Mouse (Mus musculus): ENCODE measurements around the gene Panx1. TPM values are rescaled to one million over a fixed set of nuclear protein-coding genes. Genes with fewer than 3 reads are reported as not detected.

Gene Panx1
- polyA plus RNA-seq, 1 experiment from 2014 or later, result 68.8 TPM

GRCm38 (mm10) chr9:15036405-15036804 lies 8.9 kb downstream of the Panx1 start:
- H3K9me3 ChIP-seq (replicated peaks), result no peaks in the 10 kb centered on the region
- no peaks in the 10 kb centered on the region for H3K27me3 ChIP-seq (ENCODE audit: low read depth, poor library complexity, severe bottlenecking)
- DNase-seq (ENCODE audit: low spot score), result no peak
- H3K4me3 ChIP-seq, result no peak overlapping the region
- 96% methylated on average over 2 of the region's 2 CpGs for WGBS
- H3K4me1 ChIP-seq, result peaks cover 6% of the 10 kb centered on the region; the same call in 1 of the 2 replicates
- H3K27ac ChIP-seq, result no peak overlapping the region
- peaks cover 32% of the 10 kb centered on the region for H3K36me3 ChIP-seq

GRCm38 (mm10) chr9:15035979-15036378 lies 9.3 kb downstream of the Panx1 start:
- Histone ChIP-seq H3K36me3 (peaks cover 31% of the 10 kb centered on the region), H3K9me3 (replicated peaks) (no peaks in the 10 kb centered on the region), H3K27me3 (ENCODE audit: low read depth, poor library complexity, severe bottlenecking) (no peaks in the 10 kb centered on the region), H3K27ac (no peak overlapping the region), H3K4me1 (peaks cover 6% of the 10 kb centered on the region; the same call in 1 of the 2 replicates), H3K4me3 (no peak overlapping the region)
- 97% methylated on average over 7 of the region's 7 CpGs for WGBS
- DNase-seq (ENCODE audit: low spot score), result no peak

- 80% methylated on average over 7 of the region's 7 CpGs for WGBS
- Histone ChIP-seq H3K27ac (no peak overlapping the region), H3K27me3 (ENCODE audit: low read depth, poor library complexity, severe bottlenecking) (no peaks in the 10 kb centered on the region), H3K4me3 (no peak overlapping the region), H3K9me3 (replicated peaks) (no peaks in the 10 kb centered on the region), H3K4me1 (peaks cover 6% of the 10 kb centered on the region; the same call in 1 of the 2 replicates), H3K36me3 (peaks cover 30% of the 10 kb centered on the region)
- DNase-seq (ENCODE audit: low spot score), result no peak
Observed at GRCm38 (mm10) chr9:15034546-15035273, 10.6 kb downstream of the Panx1 start.

GRCm38 (mm10) chr9:15033568-15034160 lies 11.6 kb downstream of the Panx1 start:
- DNase-seq (ENCODE audit: low spot score), result peak; percentile 45
- 77% methylated on average over 5 of the region's 5 CpGs for WGBS
- no peaks in the 10 kb centered on the region for H3K27me3 ChIP-seq (ENCODE audit: low read depth, poor library complexity, severe bottlenecking)

GRCm38 (mm10) chr9:15032797-15033196 lies 12.5 kb downstream of the Panx1 start:
- H3K4me1 ChIP-seq, result peaks cover 5% of the 10 kb centered on the region; the same call in 1 of the 2 replicates
- H3K27me3 ChIP-seq (ENCODE audit: low read depth, poor library complexity, severe bottlenecking), result no peaks in the 10 kb centered on the region
- 90% methylated on average over 4 of the region's 4 CpGs for WGBS
- H3K27ac ChIP-seq, result no peak overlapping the region
- H3K36me3 ChIP-seq, result peaks cover 26% of the 10 kb centered on the region
- H3K4me3 ChIP-seq, result no peak overlapping the region
- H3K9me3 ChIP-seq (replicated peaks), result no peaks in the 10 kb centered on the region
- DNase-seq (ENCODE audit: low spot score), result no peak

More at GRCm38 (mm10) chr9:15033568-15034160, 11.6 kb downstream of the Panx1 start:
- no peaks in the 10 kb centered on the region for H3K9me3 ChIP-seq (replicated peaks)
- peaks cover 6% of the 10 kb centered on the region; the same call in 1 of the 2 replicates for H3K4me1 ChIP-seq
- peaks cover 25% of the 10 kb centered on the region for H3K36me3 ChIP-seq
- no peak overlapping the region for H3K4me3 ChIP-seq
- no peak overlapping the region for H3K27ac ChIP-seq

GRCm38 (mm10) chr9:15030771-15031170 lies 14.5 kb downstream of the Panx1 start:
- Histone ChIP-seq H3K4me1 (no peaks in the 10 kb centered on the region), H3K27me3 (ENCODE audit: low read depth, poor library complexity, severe bottlenecking) (no peaks in the 10 kb centered on the region), H3K9me3 (replicated peaks) (0 out of 2 replicates have a peak, but pooled peaks cover 2% of the 10 kb centered on the region), H3K27ac (no peak overlapping the region), H3K36me3 (peaks cover 42% of the 10 kb centered on the region), H3K4me3 (no peak overlapping the region)
- no peak for DNase-seq (ENCODE audit: low spot score)
- WGBS, result 87% methylated on average over 8 of the region's 8 CpGs

GRCm38 (mm10) chr9:15029025-15029727 lies 16.1 kb downstream of the Panx1 start:
- H3K36me3 ChIP-seq, result peaks cover 46% of the 10 kb centered on the region
- WGBS, result 61% methylated on average over 5 of the region's 5 CpGs
- H3K4me3 ChIP-seq, result no peak overlapping the region
- no peaks in the 10 kb centered on the region for H3K27me3 ChIP-seq (ENCODE audit: low read depth, poor library complexity, severe bottlenecking)
- DNase-seq (ENCODE audit: low spot score), result peak; percentile 50
- no peak overlapping the region for H3K27ac ChIP-seq
- H3K9me3 ChIP-seq (replicated peaks), result 0 out of 2 replicates have a peak, but pooled peaks cover 2% of the 10 kb centered on the region
- no peaks in the 10 kb centered on the region for H3K4me1 ChIP-seq

GRCm38 (mm10) chr9:15027725-15028124 lies 17.6 kb downstream of the Panx1 start:
- 77% methylated on average over 3 of the region's 3 CpGs for WGBS

GRCm38 (mm10) chr9:15023049-15023448 lies 22.2 kb downstream of the Panx1 start:
- Histone ChIP-seq H3K9me3 (replicated peaks) (0 out of 2 replicates have a peak, but pooled peaks cover 2% of the 10 kb centered on the region), H3K4me1 (no peaks in the 10 kb centered on the region), H3K4me3 (no peak overlapping the region), H3K36me3 (peaks cover 64% of the 10 kb centered on the region), H3K27ac (no peak overlapping the region), H3K27me3 (ENCODE audit: low read depth, poor library complexity, severe bottlenecking) (no peaks in the 10 kb centered on the region)
- WGBS, result 94% methylated on average over 1 of the region's 1 CpGs
- DNase-seq (ENCODE audit: low spot score), result no peak

More at GRCm38 (mm10) chr9:15027725-15028124, 17.6 kb downstream of the Panx1 start:
- Histone ChIP-seq H3K4me1 (no peaks in the 10 kb centered on the region), H3K9me3 (replicated peaks) (0 out of 2 replicates have a peak, but pooled peaks cover 2% of the 10 kb centered on the region), H3K4me3 (no peak overlapping the region), H3K36me3 (peaks cover 45% of the 10 kb centered on the region), H3K27me3 (ENCODE audit: low read depth, poor library complexity, severe bottlenecking) (no peaks in the 10 kb centered on the region), H3K27ac (no peak overlapping the region)
- no peak for DNase-seq (ENCODE audit: low spot score)

- Histone ChIP-seq H3K4me3 (no peak overlapping the region), H3K27me3 (ENCODE audit: low read depth, poor library complexity, severe bottlenecking) (no peaks in the 10 kb centered on the region), H3K4me1 (no peaks in the 10 kb centered on the region), H3K9me3 (replicated peaks) (0 out of 2 replicates have a peak, but pooled peaks cover under 1% of the 10 kb centered on the region), H3K36me3 (peaks cover 59% of the 10 kb centered on the region), H3K27ac (no peak overlapping the region)
- WGBS, result 93% methylated on average over 9 of the region's 9 CpGs
- no peak for DNase-seq (ENCODE audit: low spot score)
Observed at GRCm38 (mm10) chr9:15021156-15021555, 24.1 kb downstream of the Panx1 start.

- 93% methylated on average over 5 of the region's 5 CpGs for WGBS
Observed at GRCm38 (mm10) chr9:15020561-15021080, 24.7 kb downstream of the Panx1 start.

GRCm38 (mm10) chr9:15018756-15019131 lies 26.5 kb downstream of the Panx1 start:
- H3K4me1 ChIP-seq, result no peaks in the 10 kb centered on the region
- no peaks in the 10 kb centered on the region for H3K9me3 ChIP-seq (replicated peaks)
- no peak overlapping the region for H3K27ac ChIP-seq
- WGBS, result 83% methylated on average over 5 of the region's 5 CpGs
- peaks cover 65% of the 10 kb centered on the region for H3K36me3 ChIP-seq
- no peak for DNase-seq (ENCODE audit: low spot score)
- no peak overlapping the region for H3K4me3 ChIP-seq
- no peaks in the 10 kb centered on the region for H3K27me3 ChIP-seq (ENCODE audit: low read depth, poor library complexity, severe bottlenecking)

More at GRCm38 (mm10) chr9:15020561-15021080, 24.7 kb downstream of the Panx1 start:
- DNase-seq (ENCODE audit: low spot score), result no peak
- no peaks in the 10 kb centered on the region for H3K27me3 ChIP-seq (ENCODE audit: low read depth, poor library complexity, severe bottlenecking)
- H3K4me1 ChIP-seq, result no peaks in the 10 kb centered on the region
- no peak overlapping the region for H3K4me3 ChIP-seq
- H3K27ac ChIP-seq, result no peak overlapping the region
- H3K36me3 ChIP-seq, result peaks cover 58% of the 10 kb centered on the region
- no peaks in the 10 kb centered on the region for H3K9me3 ChIP-seq (replicated peaks)
